Mouse (Mus musculus): ENCODE data around the gene Igsf23. TPM values are rescaled to one million over a fixed set of nuclear protein-coding genes. Genes with fewer than 3 reads are reported as not detected.
"Not testable (repeated sequence)": the region's sequence is repeated elsewhere in the genome, so short reads cannot be mapped to it uniquely, and the experiment has no call there.

Gene Igsf23
- polyA plus RNA-seq (2015; fragmentation: Nextera tagmentation; extraction: Ambion mirVana) = 0.17 and 0.23 TPM in 2 replicates

DNA sequence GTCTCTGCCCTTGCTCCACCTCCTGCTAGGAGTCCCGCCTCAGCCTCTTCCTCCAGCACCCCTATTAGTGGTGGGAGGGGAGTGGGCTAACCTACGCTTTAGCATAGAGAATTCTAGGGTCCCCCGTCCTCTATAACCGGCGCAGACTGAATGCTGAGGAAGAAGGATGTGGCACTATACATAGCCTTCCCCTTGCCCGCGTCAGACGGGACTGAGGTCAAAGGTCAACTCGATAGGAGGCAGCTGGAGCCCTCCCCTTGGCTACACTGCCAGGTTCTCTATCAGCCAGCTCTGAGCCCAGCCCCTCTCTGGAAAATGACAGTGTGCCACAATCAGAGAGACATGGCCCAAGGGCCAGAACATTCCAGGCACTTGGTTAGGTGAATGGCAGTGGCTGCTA is at the start of gene Igsf23:
TSS of gene Igsf23 (minus strand) at position 168 of the 400 bp plus-strand sequence.
- H3K9ac ChIP-seq = no peak within 1 kb of the TSS
- no peak within 1 kb of the TSS for H3K4me3 ChIP-seq (replicated peaks)
- peaks cover 10% of the 10 kb centered on the region for H3K4me1 ChIP-seq (replicated peaks)
- no peaks in the 10 kb centered on the region for H3K36me3 ChIP-seq (replicated peaks)
- no peak within 1 kb of the TSS for H3K27ac ChIP-seq (replicated peaks)
- ATAC-seq (ENCODE audit: insufficient read depth) = no peak
- no peaks in the 10 kb centered on the region for H3K27me3 ChIP-seq
- 44% methylated on average over 9 of the region's 9 CpGs for WGBS (ENCODE audit: insufficient replicate concordance)
- H3K4me2 ChIP-seq = no peak within 1 kb of the TSS
- H3K9me3 ChIP-seq (replicated peaks) = no peaks in the 10 kb centered on the region

DNA sequence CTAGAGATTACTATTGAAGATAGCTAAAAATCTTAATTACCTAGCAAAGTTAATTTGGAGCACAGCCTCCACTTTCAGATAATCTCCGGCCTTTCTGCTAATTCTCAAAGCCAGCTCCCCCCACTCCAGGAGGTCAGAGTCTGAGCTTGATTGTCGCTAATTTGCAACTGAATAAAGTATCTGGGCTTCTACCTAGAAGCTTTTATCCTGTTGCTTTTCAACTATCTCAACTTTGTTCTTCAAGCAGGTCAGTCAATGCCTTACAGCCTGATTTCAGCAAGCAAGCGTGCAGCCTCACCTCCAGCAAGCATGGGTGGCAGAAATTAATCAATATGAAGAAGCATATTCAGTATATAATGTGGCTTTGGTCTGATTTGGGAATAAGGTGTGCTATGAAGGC is 46.2 kb upstream of the Igsf23 start:
- H3K27me3 ChIP-seq; H3K9ac ChIP-seq; H3K4me2 ChIP-seq; H3K4me1 ChIP-seq (replicated peaks); ATAC-seq (ENCODE audit: insufficient read depth); H3K36me3 ChIP-seq (replicated peaks); H3K4me3 ChIP-seq (replicated peaks); H3K27ac ChIP-seq (replicated peaks); H3K9me3 ChIP-seq (replicated peaks): not testable (repeated sequence)
- WGBS (ENCODE audit: insufficient replicate concordance) = 50% methylated on average over 3 of the region's 3 CpGs

DNA sequence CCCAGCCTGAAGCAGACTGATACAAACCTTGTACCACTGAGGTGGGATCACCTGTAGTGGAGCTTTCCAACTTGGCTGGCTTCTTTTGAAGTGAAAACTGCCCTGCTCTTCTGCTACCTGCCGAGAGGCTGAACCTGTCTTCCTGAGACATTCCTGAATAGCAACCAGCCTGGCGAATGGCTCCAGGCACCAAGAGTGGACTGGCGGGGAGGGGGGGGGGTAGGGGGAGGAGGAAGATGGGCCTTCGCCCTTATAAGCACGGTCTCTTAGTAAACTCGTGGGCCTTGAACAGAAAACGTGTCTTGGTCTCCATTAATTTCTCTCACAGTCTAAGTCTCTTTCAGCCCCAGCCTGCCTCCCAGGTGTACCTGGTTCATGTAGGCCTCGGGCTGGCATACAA is 40.6 kb upstream of the Igsf23 start, which contains the start of gene Nlrp9b:
TSS of gene Nlrp9b (plus strand) at position 301 of the 400 bp plus-strand sequence.
- H3K27ac ChIP-seq (replicated peaks); H3K4me2 ChIP-seq; H3K36me3 ChIP-seq (replicated peaks); H3K9ac ChIP-seq; H3K9me3 ChIP-seq (replicated peaks); H3K4me1 ChIP-seq (replicated peaks); H3K27me3 ChIP-seq; H3K4me3 ChIP-seq (replicated peaks); ATAC-seq (ENCODE audit: insufficient read depth): not testable (repeated sequence)
- 59% methylated on average over 8 of the region's 8 CpGs for WGBS (ENCODE audit: insufficient replicate concordance)

DNA sequence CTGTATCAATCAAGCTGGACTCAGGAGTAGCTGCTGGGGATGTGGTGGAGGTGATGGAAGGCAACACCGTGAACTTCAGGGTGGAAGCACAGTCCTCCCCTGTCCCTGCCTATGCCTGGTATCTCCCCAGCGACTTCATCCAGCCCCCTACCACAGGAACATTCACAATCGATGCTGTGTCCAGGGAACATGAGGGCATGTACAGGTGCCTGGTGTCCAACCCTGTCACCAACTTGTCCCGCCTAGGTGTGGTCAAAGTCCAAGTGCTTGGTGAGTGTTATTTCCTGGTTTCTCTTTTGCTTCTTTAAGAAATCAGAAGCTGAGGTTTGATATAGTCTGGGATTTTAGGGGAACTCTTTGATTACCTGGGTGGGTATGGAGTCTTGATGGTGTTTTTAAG is 21.0 kb upstream of the Igsf23 start:
- H3K36me3 ChIP-seq (replicated peaks) = no peaks in the 10 kb centered on the region
- H3K9ac ChIP-seq = no peak overlapping the region
- ATAC-seq (ENCODE audit: insufficient read depth) = no peak
- H3K27me3 ChIP-seq = no peaks in the 10 kb centered on the region
- no peaks in the 10 kb centered on the region for H3K9me3 ChIP-seq (replicated peaks)
- no peak overlapping the region for H3K27ac ChIP-seq (replicated peaks)
- 65% methylated on average over 4 of the region's 4 CpGs for WGBS (ENCODE audit: insufficient replicate concordance)
- no peak overlapping the region for H3K4me2 ChIP-seq
- no peak overlapping the region for H3K4me3 ChIP-seq (replicated peaks)
- H3K4me1 ChIP-seq (replicated peaks) = no peaks in the 10 kb centered on the region

- H3K4me2 ChIP-seq = no peak overlapping the region
- no peak overlapping the region for H3K4me3 ChIP-seq (replicated peaks)
- no peak overlapping the region for H3K9ac ChIP-seq
- no peak for ATAC-seq (ENCODE audit: insufficient read depth)
- H3K36me3 ChIP-seq (replicated peaks) = no peaks in the 10 kb centered on the region
- no peaks in the 10 kb centered on the region for H3K4me1 ChIP-seq (replicated peaks)
- H3K9me3 ChIP-seq (replicated peaks) = no peaks in the 10 kb centered on the region
- no peak overlapping the region for H3K27ac ChIP-seq (replicated peaks)
- WGBS (ENCODE audit: insufficient replicate concordance) = 78% methylated on average over 8 of the region's 8 CpGs
- no peaks in the 10 kb centered on the region for H3K27me3 ChIP-seq
These were observed 19.6 kb upstream of the Igsf23 start for GRCm38 (mm10) chr7:19970196-19970595.

- no peak for ATAC-seq (ENCODE audit: insufficient read depth)
These were observed 19.1 kb upstream of the Igsf23 start for GRCm38 (mm10) chr7:19969541-19970090.

GRCm38 (mm10) chr7:19969106-19969505 is 18.6 kb upstream of the Igsf23 start:
- H3K9ac ChIP-seq = no peak overlapping the region
- no peak overlapping the region for H3K27ac ChIP-seq (replicated peaks)
- no peak overlapping the region for H3K4me3 ChIP-seq (replicated peaks)
- H3K9me3 ChIP-seq (replicated peaks) = no peaks in the 10 kb centered on the region
- H3K4me2 ChIP-seq = no peak overlapping the region
- H3K4me1 ChIP-seq (replicated peaks) = no peaks in the 10 kb centered on the region
- 64% methylated on average over 3 of the region's 3 CpGs for WGBS (ENCODE audit: insufficient replicate concordance)
- ATAC-seq (ENCODE audit: insufficient read depth) = no peak
- no peaks in the 10 kb centered on the region for H3K27me3 ChIP-seq
- H3K36me3 ChIP-seq (replicated peaks) = no peaks in the 10 kb centered on the region

More at GRCm38 (mm10) chr7:19969541-19970090, 19.1 kb upstream of the Igsf23 start:
- 80% methylated on average over 4 of the region's 4 CpGs for WGBS (ENCODE audit: insufficient replicate concordance)
- H3K27ac ChIP-seq (replicated peaks) = no peak overlapping the region
- no peaks in the 10 kb centered on the region for H3K4me1 ChIP-seq (replicated peaks)
- H3K27me3 ChIP-seq = no peaks in the 10 kb centered on the region
- H3K36me3 ChIP-seq (replicated peaks) = no peaks in the 10 kb centered on the region
- no peaks in the 10 kb centered on the region for H3K9me3 ChIP-seq (replicated peaks)
- H3K9ac ChIP-seq = no peak overlapping the region
- H3K4me2 ChIP-seq = no peak overlapping the region
- no peak overlapping the region for H3K4me3 ChIP-seq (replicated peaks)

- H3K27ac ChIP-seq (replicated peaks) = no peak within 1 kb of the TSS
- H3K27me3 ChIP-seq = no peaks in the 10 kb centered on the region
- WGBS (ENCODE audit: insufficient replicate concordance) = 51% methylated on average over 7 of the region's 7 CpGs
- no peak for ATAC-seq (ENCODE audit: insufficient read depth)
- no peaks in the 10 kb centered on the region for H3K9me3 ChIP-seq (replicated peaks)
- no peaks in the 10 kb centered on the region for H3K4me1 ChIP-seq (replicated peaks)
- H3K36me3 ChIP-seq (replicated peaks) = no peaks in the 10 kb centered on the region
- H3K4me2 ChIP-seq = no peak within 1 kb of the TSS
- H3K4me3 ChIP-seq (replicated peaks) = no peak within 1 kb of the TSS
- H3K9ac ChIP-seq = no peak within 1 kb of the TSS
These were observed 14.5 kb upstream of the Igsf23 start, which contains the start of gene Ceacam20 for GRCm38 (mm10) chr7:19964985-19965579. Gene Ceacam20 (plus strand): TSS chr7:19965412.

GRCm38 (mm10) chr7:19962423-19962822 is 11.9 kb upstream of the Igsf23 start:
- H3K4me2 ChIP-seq = no peak overlapping the region
- H3K9ac ChIP-seq = no peak overlapping the region
- H3K27ac ChIP-seq (replicated peaks) = no peak overlapping the region
- 34% methylated on average over 1 of the region's 1 CpGs for WGBS (ENCODE audit: insufficient replicate concordance)
- H3K36me3 ChIP-seq (replicated peaks) = no peaks in the 10 kb centered on the region
- no peaks in the 10 kb centered on the region for H3K27me3 ChIP-seq
- H3K4me3 ChIP-seq (replicated peaks) = no peak overlapping the region
- no peak for ATAC-seq (ENCODE audit: insufficient read depth)
- H3K9me3 ChIP-seq (replicated peaks) = no peaks in the 10 kb centered on the region
- H3K4me1 ChIP-seq (replicated peaks) = no peaks in the 10 kb centered on the region

GRCm38 (mm10) chr7:19956341-19956781 is 5.8 kb upstream of the Igsf23 start:
- Histone ChIP-seq H3K4me3 (replicated peaks) (no peak overlapping the region), H3K9ac (no peak overlapping the region), H3K27ac (replicated peaks) (no peak overlapping the region), H3K9me3 (replicated peaks) (no peaks in the 10 kb centered on the region), H3K36me3 (replicated peaks) (no peaks in the 10 kb centered on the region), H3K4me2 (no peak overlapping the region), H3K27me3 (no peaks in the 10 kb centered on the region), H3K4me1 (replicated peaks) (peaks cover 10% of the 10 kb centered on the region)
- WGBS (ENCODE audit: insufficient replicate concordance) = 1% methylated on average over 7 of the region's 7 CpGs
- no peak for ATAC-seq (ENCODE audit: insufficient read depth)

DNA sequence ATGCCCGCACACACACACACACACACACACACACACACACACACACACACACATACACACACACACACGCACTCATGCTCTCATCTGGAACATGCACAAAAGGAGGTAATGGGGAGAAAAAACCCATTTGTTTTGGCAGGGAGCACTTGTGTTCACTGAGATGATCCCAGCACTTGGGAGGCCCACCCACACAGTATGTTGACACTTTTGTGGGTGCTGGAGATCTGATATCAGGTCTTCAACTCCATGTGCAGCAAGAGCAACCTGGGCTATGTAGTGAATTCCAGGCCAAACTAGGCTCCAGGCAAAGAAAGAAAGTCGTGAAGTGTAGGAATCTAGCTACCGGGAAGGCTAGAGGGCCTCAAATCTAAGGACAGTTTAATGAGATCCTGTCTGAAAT is 5.3 kb upstream of the Igsf23 start:
- ATAC-seq (ENCODE audit: insufficient read depth) = no peak
- no peaks in the 10 kb centered on the region for H3K9me3 ChIP-seq (replicated peaks)
- no peaks in the 10 kb centered on the region for H3K36me3 ChIP-seq (replicated peaks)
- no peak overlapping the region for H3K9ac ChIP-seq
- H3K27ac ChIP-seq (replicated peaks) = no peak overlapping the region
- no peak overlapping the region for H3K4me2 ChIP-seq
- peaks cover 10% of the 10 kb centered on the region for H3K4me1 ChIP-seq (replicated peaks)
- 59% methylated on average over 4 of the region's 4 CpGs for WGBS (ENCODE audit: insufficient replicate concordance)
- H3K4me3 ChIP-seq (replicated peaks) = no peak overlapping the region
- H3K27me3 ChIP-seq = no peaks in the 10 kb centered on the region

DNA sequence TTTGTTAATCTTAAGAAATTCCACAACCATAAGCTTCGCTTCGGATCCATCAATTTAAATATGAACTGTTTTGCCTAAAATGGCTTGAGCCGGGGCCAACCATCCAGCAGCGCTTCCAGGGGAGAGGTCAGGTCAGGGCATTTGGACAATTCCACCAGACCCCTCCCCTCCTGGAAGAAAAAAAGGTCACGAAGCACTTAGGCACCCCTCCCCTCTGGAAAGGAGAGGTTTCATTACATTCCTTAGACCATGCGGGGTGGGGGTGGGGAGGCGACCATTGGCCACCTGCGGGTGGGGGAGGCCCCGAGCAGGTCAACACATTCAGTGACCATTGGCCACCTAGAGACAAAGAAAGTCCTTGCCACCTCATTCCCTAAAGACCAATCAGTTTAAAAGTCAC is 2.5 kb upstream of the Igsf23 start:
- Histone ChIP-seq H3K9ac (no peak overlapping the region), H3K4me1 (replicated peaks) (peaks cover 10% of the 10 kb centered on the region), H3K27me3 (no peaks in the 10 kb centered on the region), H3K4me3 (replicated peaks) (no peak overlapping the region), H3K36me3 (replicated peaks) (no peaks in the 10 kb centered on the region), H3K4me2 (no peak overlapping the region), H3K9me3 (replicated peaks) (no peaks in the 10 kb centered on the region), H3K27ac (replicated peaks) (no peak overlapping the region)
- no peak for ATAC-seq (ENCODE audit: insufficient read depth)
- 74% methylated on average over 9 of the region's 9 CpGs for WGBS (ENCODE audit: insufficient replicate concordance)
